ENCODE assay signal across 7 mouse cellular contexts in genomic region chr7:79080572-79081399, GRCm38 (mm10). TPM values are rescaled to one million over a fixed set of nuclear protein-coding genes. Genes with fewer than 3 reads are reported as not detected.
DNase-seq lines count a peak whose midpoint lies in the region; ATAC-seq lines count a peak whose summit lies in the region.

No protein-coding gene starts in this region.

- WGBS in midbrain, embryonic 12.5 days, result 24% methylated on average over 7 of the region's 7 CpGs

- peak; percentile 65; the same call in 1 of the 2 replicates for ATAC-seq in midbrain, embryonic 12.5 days (ENCODE audit: low FRiP score, low read depth)

- no peak overlapping the region for H3K27ac ChIP-seq in midbrain, embryonic 12.5 days (replicated peaks)

- H3K4me3 ChIP-seq in midbrain, embryonic 12.5 days, result no peak overlapping the region

- 0 out of 2 replicates have a peak, but pooled peaks cover 11% of the 10 kb centered on the region for H3K27me3 ChIP-seq in midbrain, embryonic 12.5 days

- H3K9ac ChIP-seq in midbrain, embryonic 12.5 days (replicated peaks), result no peak overlapping the region

- no peaks in the 10 kb centered on the region for H3K9me3 ChIP-seq in midbrain, embryonic 12.5 days

- no peaks in the 10 kb centered on the region for H3K36me3 ChIP-seq in midbrain, embryonic 12.5 days

- no peaks in the 10 kb centered on the region for H3K4me1 ChIP-seq in midbrain, embryonic 12.5 days

- DNase-seq in ZHBTc4 (ENCODE audit: low read depth, low spot score), result peak; percentile 74
- peak; percentile 87 to 93 for DNase-seq in cerebellum, postnatal 14 days
- DNase-seq in frontal cortex, postnatal 14 days (ENCODE audit: low spot score in 2 of 2), result peak; percentile 28 to 63
- DNase-seq in induced T-regulatory cell, adult 2 months (ENCODE audit: low read depth), result peak; percentile 65
- peak; percentile 52 to 56 for DNase-seq in left cerebral cortex, postnatal 36 days (ENCODE audit: low spot score in 2 of 2)
- DNase-seq in spleen, adult 12 weeks (ENCODE audit: low spot score), result peak; percentile 7

- intact Hi-C loops in left cerebral cortex, postnatal 36 days (cut with DNase I), result loop anchor here (1.0 to 10.0 kb wide), 2 partner anchors 156 to 286 kb away; no protein-coding TSS in a partner anchor

- no peak overlapping the region for H3K4me2 ChIP-seq in midbrain, embryonic 12.5 days (replicated peaks)

RNA-seq across cellular contexts. Expression of gene Acan, which starts 27.5 kb away (rescaled TPM):
- total RNA-seq in left cerebral cortex, postnatal 36 days (2021), result 1 to 10 TPM; 3.5 to 4.1 TPM
- 0.26 and 0.77 TPM in 2 replicates for polyA plus RNA-seq in midbrain, embryonic 12.5 days (2016; fragmentation: Nextera tagmentation; extraction: Ambion mirVana)

RNA-seq across cellular contexts. Expression of gene Hapln3, which starts 50.0 kb away (rescaled TPM):
- 1 to 10 TPM; 1.2 to 3.2 TPM for total RNA-seq in left cerebral cortex, postnatal 36 days (2021)
- 1.5 and 2.0 TPM in 2 replicates for polyA plus RNA-seq in midbrain, embryonic 12.5 days (2016; fragmentation: Nextera tagmentation; extraction: Ambion mirVana)

Comparison
In these comparisons a context has a peak if more than half of its experiments do, and no peak if none do; other contexts are left out.
1. DNase-seq: peak in every context shown above with its lines; median percentile 90 in cerebellum, postnatal 14 days; 74 in ZHBTc4; 65 in induced T-regulatory cell, adult 2 months; 54 in left cerebral cortex, postnatal 36 days; 46 in frontal cortex, postnatal 14 days; 7 in spleen, adult 12 weeks.